Mouse (Mus musculus) kidney, adult 8-10 months (tissue): Measurements from ENCODE around the gene C2cd5.

Source experiments
- DNase-seq, 2 experiments: peaks; one replicate each; pipeline ENCODE4 v3.0.0; 2022

C2cd5 gene

DNA sequence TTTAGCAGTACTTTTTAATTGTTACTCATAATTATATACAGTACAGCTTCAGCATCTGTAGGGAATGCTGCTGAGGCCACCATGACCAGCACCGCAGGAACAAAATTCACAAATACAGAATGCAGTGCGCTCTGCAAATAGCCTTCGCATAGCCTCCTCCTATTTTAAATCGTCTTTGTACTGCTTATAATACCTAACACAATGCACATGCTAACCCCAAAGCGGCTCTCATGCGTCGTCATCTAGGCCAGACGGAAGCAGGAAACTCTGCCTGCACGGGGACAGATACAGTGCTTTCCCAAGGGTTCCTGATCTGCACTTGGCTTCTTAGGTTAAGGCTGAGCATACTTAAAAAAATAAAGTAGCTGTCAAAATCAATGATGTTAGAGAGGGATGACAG lies 29.2 kb downstream of the C2cd5 start:
- DNase-seq, result no peak

- DNase-seq, result no peak
Measured at GRCm38 (mm10) chr6:143070019-143070418, 29.9 kb downstream of the C2cd5 start.

- DNase-seq, result no peak
Measured at GRCm38 (mm10) chr6:143069606-143070005, 30.3 kb downstream of the C2cd5 start.

GRCm38 (mm10) chr6:143068181-143068915 lies 31.6 kb downstream of the C2cd5 start:
- DNase-seq, result no peak

GRCm38 (mm10) chr6:143067654-143068053 lies 32.3 kb downstream of the C2cd5 start:
- DNase-seq, result no peak

- DNase-seq, result no peak
Measured at GRCm38 (mm10) chr6:143066859-143067258, 33.1 kb downstream of the C2cd5 start.

- no peak for DNase-seq
Measured at GRCm38 (mm10) chr6:143064047-143064446, 35.9 kb downstream of the C2cd5 start.

DNA sequence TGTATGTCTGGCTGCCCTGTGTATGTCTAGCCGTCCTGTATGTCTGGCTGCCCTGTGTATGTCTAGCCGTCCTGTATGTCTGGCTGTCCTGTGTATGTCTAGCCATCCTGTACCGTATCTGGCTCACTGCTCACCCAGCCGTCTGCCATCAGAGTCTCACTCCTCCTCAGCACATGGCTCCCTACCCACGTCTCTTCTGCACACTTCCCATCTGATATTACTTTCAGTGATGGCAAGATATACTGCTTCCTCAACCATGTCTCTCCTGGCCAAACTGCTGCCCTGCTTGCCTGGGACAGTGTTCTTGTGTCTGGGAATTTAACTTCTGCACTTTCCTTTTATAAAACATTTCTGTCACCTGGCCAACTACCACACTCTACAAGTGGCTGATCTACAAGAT lies 42.3 kb downstream of the C2cd5 start:
- DNase-seq, result no peak

- no peak for DNase-seq
Measured at GRCm38 (mm10) chr6:143051566-143051965, 48.4 kb downstream of the C2cd5 start.

DNA sequence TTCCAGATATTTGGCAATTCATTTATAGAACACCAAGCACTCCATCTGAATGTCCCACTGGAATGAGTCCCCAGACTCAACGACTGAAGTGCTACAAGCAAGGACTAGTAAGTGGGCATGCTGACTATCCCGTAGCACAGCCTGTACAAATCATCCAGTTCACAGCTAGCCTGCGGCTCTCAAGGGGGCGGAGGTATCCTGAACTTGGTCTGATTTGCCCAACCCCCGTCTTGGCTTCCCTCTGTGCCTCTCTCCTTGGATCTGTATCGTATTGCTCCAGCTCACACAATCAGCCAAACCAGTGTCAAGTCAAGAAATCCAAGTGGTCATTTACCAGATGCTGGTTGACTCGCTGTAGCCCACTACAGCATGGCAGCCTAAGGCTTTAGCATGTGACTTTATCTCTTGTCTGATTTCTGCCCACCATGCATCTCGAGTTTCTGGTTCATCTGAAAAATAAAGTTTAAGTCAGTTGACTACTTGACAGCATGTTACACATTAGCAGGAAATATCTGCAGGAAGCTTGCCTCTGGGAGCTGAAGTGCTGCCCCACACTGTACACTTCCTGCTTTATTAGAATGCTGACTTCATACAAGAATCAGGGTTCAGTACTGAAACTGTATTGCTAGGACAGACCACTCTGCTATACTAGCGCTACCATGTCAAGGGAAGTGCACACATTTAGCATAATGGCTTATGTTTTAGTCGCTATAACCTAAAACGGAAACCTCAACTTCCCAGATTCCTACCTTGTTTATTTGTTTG lies 50.0 kb downstream of the C2cd5 start:
- DNase-seq, result no peak

GRCm38 (mm10) chr6:143049117-143049516 lies 50.8 kb downstream of the C2cd5 start:
- DNase-seq, result no peak

DNA sequence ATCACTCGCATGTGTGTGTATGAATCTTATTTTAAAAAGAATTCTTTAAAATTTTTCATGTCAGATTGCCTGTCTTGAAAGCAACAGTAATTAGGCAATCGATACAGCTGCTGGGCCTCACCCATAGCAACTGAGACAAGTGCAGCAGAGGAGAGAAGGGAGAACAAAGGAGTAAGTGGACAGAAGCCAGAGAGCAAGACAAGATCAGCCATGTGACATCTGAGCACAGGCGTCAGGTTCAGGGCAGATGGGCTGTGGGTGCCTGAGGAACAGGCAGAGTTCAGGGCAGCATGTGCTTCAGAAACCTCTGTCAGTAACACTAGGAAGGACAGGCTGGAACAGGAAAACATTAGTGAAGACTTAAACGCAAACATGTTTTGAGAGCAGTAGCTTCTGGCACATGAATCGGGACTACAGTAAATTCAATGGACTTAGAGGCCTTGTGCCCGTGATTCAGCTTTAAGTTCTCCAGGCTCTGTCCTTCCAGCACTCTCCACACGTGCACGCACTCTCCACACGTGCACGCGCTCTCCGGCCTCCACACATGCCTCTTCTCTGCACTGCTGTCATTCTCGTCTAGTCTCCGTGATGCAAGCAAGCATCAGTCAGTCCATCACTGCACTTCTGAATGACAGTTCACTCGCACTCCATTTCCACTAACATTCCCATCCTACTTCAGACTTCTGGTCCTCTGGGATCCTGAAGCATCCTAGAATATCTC lies 52.2 kb downstream of the C2cd5 start:
- DNase-seq, result no peak

DNA sequence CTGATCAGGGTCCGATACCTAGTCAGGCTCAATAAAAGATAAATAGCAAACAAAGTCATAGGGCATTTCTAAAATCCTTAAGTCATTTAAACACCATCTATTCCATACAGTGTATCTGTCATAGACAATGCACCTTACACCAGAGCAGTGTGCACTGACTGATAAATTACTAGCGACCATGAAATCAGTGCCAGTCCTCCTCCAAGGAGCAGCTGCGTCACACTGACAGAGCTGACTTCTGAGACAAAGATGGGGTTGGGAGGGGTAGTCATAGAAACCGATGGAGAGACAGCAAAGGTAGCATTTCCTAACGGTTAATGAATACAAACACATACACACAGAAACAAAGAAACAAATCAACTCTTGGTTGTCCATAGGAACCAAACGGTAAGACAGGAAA lies 58.4 kb downstream of the C2cd5 start:
- DNase-seq, result no peak

DNA sequence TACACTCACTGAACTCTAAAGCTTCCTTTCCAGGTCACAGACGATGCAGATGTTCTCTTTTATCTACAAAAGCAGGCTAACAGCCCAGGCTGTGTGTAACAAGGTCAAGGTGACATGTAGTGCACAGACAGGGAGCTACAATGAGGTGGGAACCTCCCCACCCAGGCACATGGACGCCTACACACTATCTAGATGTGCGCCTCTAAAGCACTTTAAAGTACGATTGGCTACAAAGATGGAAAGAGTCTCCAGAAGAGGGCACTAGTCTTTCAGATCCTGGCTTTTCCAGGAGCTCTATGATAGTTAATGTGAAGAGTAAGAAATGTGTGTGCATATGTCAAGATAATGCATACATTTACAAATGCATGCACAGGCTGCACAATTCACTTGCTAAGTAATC lies 64.7 kb downstream of the C2cd5 start:
- no peak for DNase-seq

DNA sequence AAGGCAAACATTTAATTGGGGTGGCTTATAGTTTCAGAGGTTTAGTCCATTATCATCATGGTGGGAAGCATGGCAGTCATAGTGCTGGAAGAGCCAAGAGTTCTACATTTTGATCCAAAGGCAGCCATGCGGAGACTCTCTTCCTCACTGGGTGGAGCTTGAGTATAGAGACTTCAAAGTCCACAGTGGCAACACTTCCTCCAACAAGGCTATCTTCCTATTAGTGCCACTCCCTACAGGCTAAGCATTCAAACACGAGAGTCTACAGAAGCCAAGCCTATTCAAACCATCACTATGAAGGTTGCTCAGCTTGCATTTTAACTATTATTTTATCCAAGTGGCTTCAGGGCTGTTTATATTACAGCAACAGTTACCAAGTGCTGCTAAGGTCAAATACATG lies 65.4 kb downstream of the C2cd5 start:
- no peak for DNase-seq

DNA sequence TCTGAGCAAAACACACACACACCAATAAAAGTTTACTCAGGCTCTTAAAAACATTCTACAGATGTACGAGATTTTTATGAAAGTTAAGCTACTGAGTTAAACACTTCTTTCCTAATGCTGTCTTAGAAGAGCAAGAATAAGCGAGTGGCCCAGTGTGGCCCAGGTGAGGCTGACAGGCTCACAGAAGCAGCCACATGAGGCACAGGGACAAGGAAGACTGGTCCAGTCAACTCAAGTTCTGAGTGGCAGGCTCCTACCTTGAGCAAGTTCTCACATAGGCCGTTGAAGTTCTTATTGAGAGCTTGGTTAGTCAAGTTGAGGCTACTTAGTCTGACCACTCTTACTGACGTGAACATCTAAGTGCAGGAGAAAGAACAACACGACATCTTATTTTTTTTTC lies 69.4 kb downstream of the C2cd5 start:
- no peak for DNase-seq

DNA sequence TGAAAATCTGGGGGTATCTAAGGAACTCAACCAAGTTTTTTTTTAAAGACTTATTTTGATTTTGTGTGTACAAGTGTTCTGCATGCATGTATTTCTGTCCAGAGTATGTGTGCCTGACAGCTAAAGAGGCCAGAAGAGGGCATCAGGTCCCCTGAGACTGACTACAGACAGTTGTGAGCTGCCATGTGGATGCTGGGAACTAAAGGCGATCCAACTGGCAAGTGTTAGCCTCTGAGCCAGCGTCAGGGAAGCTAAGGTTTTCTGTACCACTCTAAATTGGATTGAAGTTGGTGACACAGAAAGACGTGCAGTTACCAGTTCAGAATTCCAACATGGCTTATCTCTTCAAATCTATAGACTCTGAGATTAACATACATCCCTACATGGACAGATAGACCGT lies 72.0 kb downstream of the C2cd5 start:
- DNase-seq, result no peak

GRCm38 (mm10) chr6:143027402-143027801 lies 72.5 kb downstream of the C2cd5 start:
- no peak for DNase-seq

GRCm38 (mm10) chr6:143023691-143024090 lies 76.2 kb downstream of the C2cd5 start:
- no peak for DNase-seq

- no peak for DNase-seq
Measured at GRCm38 (mm10) chr6:143021756-143022155, 78.2 kb downstream of the C2cd5 start.

- DNase-seq, result no peak
Measured at GRCm38 (mm10) chr6:143020647-143021046, 79.3 kb downstream of the C2cd5 start.

GRCm38 (mm10) chr6:143020146-143020545 lies 79.8 kb downstream of the C2cd5 start:
- no peak for DNase-seq

DNA sequence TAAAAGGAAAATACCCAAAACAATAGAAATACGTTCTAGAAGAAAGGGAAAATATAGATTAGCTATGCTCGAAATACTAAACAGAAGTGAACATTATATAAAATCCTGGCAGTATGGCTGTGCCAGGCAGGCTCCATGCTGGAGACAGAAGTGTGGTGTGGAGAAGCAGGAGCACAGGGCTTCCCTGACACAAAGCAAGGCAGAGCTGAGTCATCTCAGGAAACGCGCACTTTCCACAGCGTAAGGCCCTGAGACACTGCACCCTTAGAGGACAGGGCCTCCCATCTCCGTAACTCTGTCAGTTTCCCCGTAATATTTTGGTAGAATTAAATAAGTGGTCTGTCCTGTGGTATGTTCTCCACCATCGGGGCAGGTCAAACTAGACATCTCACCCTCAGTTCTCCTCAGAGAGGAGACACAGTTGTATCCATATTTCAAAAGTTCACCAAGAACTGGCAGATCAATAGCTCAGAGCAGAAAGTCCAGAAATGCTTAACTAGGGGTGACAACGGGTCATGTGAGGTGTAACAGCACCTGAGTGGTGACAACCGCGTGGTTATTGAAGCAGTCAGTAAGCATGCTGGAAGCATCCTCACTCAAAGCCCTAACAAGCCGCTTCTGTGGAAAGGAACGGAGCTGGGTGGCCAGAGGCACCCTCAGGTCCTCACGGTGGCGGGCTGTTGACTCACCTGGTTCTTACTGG lies 87.3 kb downstream of the C2cd5 start:
- DNase-seq, result no peak
